Mouse (Mus musculus): Measurements from ENCODE around the gene Npepl1. TPM values are rescaled to one million over a fixed set of nuclear protein-coding genes. Genes with fewer than 3 reads are reported as not detected.

Gene Npepl1
- total RNA-seq, 1 experiment = 12.9 TPM

GRCm38 (mm10) chr2:174128926-174129325 is 18.8 kb downstream of the Npepl1 start:
- H3K36me3 ChIP-seq (ENCODE audit: control insufficient read depth, insufficient read depth, low read length, poor library complexity, severe bottlenecking) = no peaks in the 10 kb centered on the region
- no peak overlapping the region for H3K9ac ChIP-seq (ENCODE audit: insufficient read depth, low read depth, low read length, poor library complexity, severe bottlenecking)
- TF ChIP-seq HCFC1 (IDR thresholded peaks at IDR 0.05; ENCODE audit: borderline replicate concordance, insufficient read depth, low read length) (no peak), ZNF384 (IDR thresholded peaks at IDR 0.05; ENCODE audit: low read depth, low read length) (no peak), ZC3H11A (IDR thresholded peaks at IDR 0.05; ENCODE audit: borderline replicate concordance, low read depth, low read length) (no peak), MAFK (IDR thresholded peaks at IDR 0.05; ENCODE audit: insufficient read depth, low read depth, low read length) (no peak), CHD2 (IDR thresholded peaks at IDR 0.05; ENCODE audit: low read depth, low read length) (no peak)
- H3K4me1 ChIP-seq (ENCODE audit: control insufficient read depth in 2 of 2, insufficient read depth in 2 of 2, low read length in 2 of 2, poor library complexity in 1 of 2) = peaks cover 0 to 20% of the 10 kb centered on the region in 2 experiments; a peak in 3 of 4 replicates
- no peak overlapping the region for H3K27ac ChIP-seq (ENCODE audit: insufficient read depth, low read depth, low read length, poor library complexity, severe bottlenecking)
- in situ Hi-C loops (cut with MboI; ENCODE audit: low sequenced_read_pairs in 2 of 2, unreplicated experiment in 2 of 2) = no loop called here
- no peaks in the 10 kb centered on the region for H3K9me3 ChIP-seq (ENCODE audit: control insufficient read depth, insufficient read depth, low read depth, low read length)
- H3K4me3 ChIP-seq (ENCODE audit: insufficient read depth in 1 of 2, low read depth in 1 of 2, low read length in 2 of 2, poor library complexity in 1 of 2, severe bottlenecking in 1 of 2) = no peak overlapping the region
- DNase-seq (ENCODE audit: low read depth, low spot score) = no peak

GRCm38 (mm10) chr2:174130468-174131097 is 20.4 kb downstream of the Npepl1 start:
- peaks cover 0 to 20% of the 10 kb centered on the region in 2 experiments; a peak in 3 of 4 replicates for H3K4me1 ChIP-seq (ENCODE audit: control insufficient read depth in 2 of 2, insufficient read depth in 2 of 2, low read length in 2 of 2, poor library complexity in 1 of 2)
- DNase-seq (ENCODE audit: low read depth, low spot score) = no peak
- no peaks in the 10 kb centered on the region for H3K36me3 ChIP-seq (ENCODE audit: control insufficient read depth, insufficient read depth, low read length, poor library complexity, severe bottlenecking)
- no peak overlapping the region for H3K27ac ChIP-seq (ENCODE audit: insufficient read depth, low read depth, low read length, poor library complexity, severe bottlenecking)
- no peak overlapping the region for H3K9ac ChIP-seq (ENCODE audit: insufficient read depth, low read depth, low read length, poor library complexity, severe bottlenecking)
- TF ChIP-seq MAFK (IDR thresholded peaks at IDR 0.05; ENCODE audit: insufficient read depth, low read depth, low read length) (no peak), ZC3H11A (IDR thresholded peaks at IDR 0.05; ENCODE audit: borderline replicate concordance, low read depth, low read length) (no peak), CHD2 (IDR thresholded peaks at IDR 0.05; ENCODE audit: low read depth, low read length) (no peak), HCFC1 (IDR thresholded peaks at IDR 0.05; ENCODE audit: borderline replicate concordance, insufficient read depth, low read length) (no peak), ZNF384 (IDR thresholded peaks at IDR 0.05; ENCODE audit: low read depth, low read length) (no peak)
- H3K4me3 ChIP-seq (ENCODE audit: insufficient read depth in 1 of 2, low read depth in 1 of 2, low read length in 2 of 2, poor library complexity in 1 of 2, severe bottlenecking in 1 of 2) = no peak overlapping the region
- in situ Hi-C loops (cut with MboI; ENCODE audit: low sequenced_read_pairs in 2 of 2, unreplicated experiment in 2 of 2) = no loop called here
- no peaks in the 10 kb centered on the region for H3K9me3 ChIP-seq (ENCODE audit: control insufficient read depth, insufficient read depth, low read depth, low read length)

GRCm38 (mm10) chr2:174132413-174132969 is 22.3 kb downstream of the Npepl1 start:
- Histone ChIP-seq H3K36me3 (ENCODE audit: control insufficient read depth, insufficient read depth, low read length, poor library complexity, severe bottlenecking) (no peaks in the 10 kb centered on the region), H3K27ac (ENCODE audit: insufficient read depth, low read depth, low read length, poor library complexity, severe bottlenecking) (no peak overlapping the region), H3K9ac (ENCODE audit: insufficient read depth, low read depth, low read length, poor library complexity, severe bottlenecking) (no peak overlapping the region), H3K9me3 (ENCODE audit: control insufficient read depth, insufficient read depth, low read depth, low read length) (no peaks in the 10 kb centered on the region), H3K4me3 (ENCODE audit: insufficient read depth in 1 of 2, low read depth in 1 of 2, low read length in 2 of 2, poor library complexity in 1 of 2, severe bottlenecking in 1 of 2) (no peak overlapping the region), H3K4me1 (ENCODE audit: control insufficient read depth in 2 of 2, insufficient read depth in 2 of 2, low read length in 2 of 2, poor library complexity in 1 of 2) (peaks cover 0 to 11% of the 10 kb centered on the region in 2 experiments; a peak in 2 of 4 replicates)
- TF ChIP-seq HCFC1 (IDR thresholded peaks at IDR 0.05; ENCODE audit: borderline replicate concordance, insufficient read depth, low read length) (no peak), ZNF384 (IDR thresholded peaks at IDR 0.05; ENCODE audit: low read depth, low read length) (no peak), CHD2 (IDR thresholded peaks at IDR 0.05; ENCODE audit: low read depth, low read length) (no peak), ZC3H11A (IDR thresholded peaks at IDR 0.05; ENCODE audit: borderline replicate concordance, low read depth, low read length) (no peak), MAFK (IDR thresholded peaks at IDR 0.05; ENCODE audit: insufficient read depth, low read depth, low read length) (no peak)
- DNase-seq (ENCODE audit: low read depth, low spot score) = no peak
- in situ Hi-C loops (cut with MboI; ENCODE audit: low sequenced_read_pairs in 2 of 2, unreplicated experiment in 2 of 2) = no loop called here

- H3K4me1 ChIP-seq (ENCODE audit: control insufficient read depth in 2 of 2, insufficient read depth in 2 of 2, low read length in 2 of 2, poor library complexity in 1 of 2) = no peaks in the 10 kb centered on the region
- H3K27ac ChIP-seq (ENCODE audit: insufficient read depth, low read depth, low read length, poor library complexity, severe bottlenecking) = no peak overlapping the region
- H3K9me3 ChIP-seq (ENCODE audit: control insufficient read depth, insufficient read depth, low read depth, low read length) = no peaks in the 10 kb centered on the region
- no peak for DNase-seq (ENCODE audit: low read depth, low spot score)
- in situ Hi-C loops (cut with MboI; ENCODE audit: low sequenced_read_pairs in 2 of 2, unreplicated experiment in 2 of 2) = no loop called here
- TF ChIP-seq CHD2 (IDR thresholded peaks at IDR 0.05; ENCODE audit: low read depth, low read length) (no peak), ZNF384 (IDR thresholded peaks at IDR 0.05; ENCODE audit: low read depth, low read length) (no peak), MAFK (IDR thresholded peaks at IDR 0.05; ENCODE audit: insufficient read depth, low read depth, low read length) (no peak), HCFC1 (IDR thresholded peaks at IDR 0.05; ENCODE audit: borderline replicate concordance, insufficient read depth, low read length) (no peak), ZC3H11A (IDR thresholded peaks at IDR 0.05; ENCODE audit: borderline replicate concordance, low read depth, low read length) (no peak)
- H3K4me3 ChIP-seq (ENCODE audit: insufficient read depth in 1 of 2, low read depth in 1 of 2, low read length in 2 of 2, poor library complexity in 1 of 2, severe bottlenecking in 1 of 2) = no peak overlapping the region
- no peaks in the 10 kb centered on the region for H3K36me3 ChIP-seq (ENCODE audit: control insufficient read depth, insufficient read depth, low read length, poor library complexity, severe bottlenecking)
- no peak overlapping the region for H3K9ac ChIP-seq (ENCODE audit: insufficient read depth, low read depth, low read length, poor library complexity, severe bottlenecking)
Observed at GRCm38 (mm10) chr2:174159035-174159434, 48.9 kb downstream of the Npepl1 start.
